Mouse (Mus musculus) C2C12 (cell line): ENCODE measurements at regions not wholly inside any gene's neighbourhood (a gene's known extent, or its start where the extent isn't known, plus 50 kb on each side); places are given as distances from the start of the nearest gene placed in this dataset.

Experiments used
- H3K27me3 ChIP-seq: one replicate; pipeline ENCODE4 v1.6.1; 2011; ENCODE audit not compliant: control insufficient read depth, insufficient read depth, insufficient read length
- H3K36me3 ChIP-seq: one replicate; pipeline ENCODE4 v1.6.1; 2011; ENCODE audit not compliant: control insufficient read depth, insufficient read depth
- H3K4me3 ChIP-seq: one replicate; pipeline ENCODE4 v1.5.1; 2011; ENCODE audit warnings: mild to moderate bottlenecking, control low read depth; ENCODE audit not compliant: poor library complexity, insufficient read depth, severe bottlenecking
- H3K79me2 ChIP-seq: one replicate; pipeline ENCODE4 v1.6.1; 2011; ENCODE audit not compliant: control insufficient read depth, insufficient read depth
- H3K79me3 ChIP-seq: one replicate; pipeline ENCODE4 v1.6.1; 2011; ENCODE audit warnings: low read depth, control low read depth
- H3ac ChIP-seq: one replicate; pipeline ENCODE3; 2011; ENCODE audit warnings: low read depth; ENCODE audit not compliant: control insufficient read depth, insufficient read length
- CEBPB ChIP-seq: IDR thresholded peaks from one replicate; pipeline ENCODE4 v1.6.1; 2011; ENCODE audit warnings: low read depth, mild to moderate bottlenecking, control low read depth, moderate library complexity
- CTCF ChIP-seq: IDR thresholded peaks from one replicate; pipeline ENCODE4 v1.5.1; 2011; ENCODE audit not compliant: control insufficient read depth, insufficient read depth, insufficient read length
- FOSL1 ChIP-seq: IDR thresholded peaks from one replicate; pipeline ENCODE4 v1.8.0; 2011; ENCODE audit warnings: mild to moderate bottlenecking, low read length; ENCODE audit not compliant: poor library complexity, insufficient read depth, severe bottlenecking
- MAX ChIP-seq: IDR thresholded peaks from one replicate; pipeline ENCODE4 v1.6.1; 2011; ENCODE audit warnings: mild to moderate bottlenecking, control low read depth
- MYOD1 ChIP-seq: IDR thresholded peaks from one replicate; pipeline ENCODE4 v1.6.1; 2011; ENCODE audit warnings: low read depth; ENCODE audit not compliant: control insufficient read depth, insufficient read length
- MYOG ChIP-seq: IDR thresholded peaks from one replicate; pipeline ENCODE4 v1.6.1; 2011; ENCODE audit not compliant: control insufficient read depth, insufficient read length; ENCODE audit errors: extremely low read depth
- USF1 ChIP-seq: IDR thresholded peaks from one replicate; pipeline ENCODE4 v1.6.1; 2011; ENCODE audit warnings: low read depth, mild to moderate bottlenecking, control low read depth, moderate library complexity

- no peaks in the 10 kb centered on the region for H3K27me3 ChIP-seq
- H3ac ChIP-seq: no peak overlapping the region
- TF ChIP-seq FOSL1: no peak
- no peak for TF ChIP-seq MYOG
- TF ChIP-seq MYOD1: no peak
- no peak for TF ChIP-seq MAX
- TF ChIP-seq CTCF: no peak
- no peak for TF ChIP-seq CEBPB
- no peaks in the 10 kb centered on the region for H3K36me3 ChIP-seq
- no peaks in the 10 kb centered on the region for H3K79me2 ChIP-seq
- no peaks in the 10 kb centered on the region for H3K79me3 ChIP-seq
- no peak overlapping the region for H3K4me3 ChIP-seq
These were observed 226.3 kb upstream of the Hes1 start for GRCm38 (mm10) chr16:29837874-29838273.

- H3K4me3 ChIP-seq: no peak overlapping the region
- H3K79me3 ChIP-seq: no peaks in the 10 kb centered on the region
- TF ChIP-seq CEBPB: no peak
- TF ChIP-seq MYOD1: no peak
- TF ChIP-seq MYOG: no peak
- no peak for TF ChIP-seq USF1
- no peak for TF ChIP-seq FOSL1
- TF ChIP-seq CTCF: no peak
- TF ChIP-seq MAX: no peak
These were observed 225.1 kb upstream of the Hes1 start for GRCm38 (mm10) chr16:29838981-29839661.

DNA sequence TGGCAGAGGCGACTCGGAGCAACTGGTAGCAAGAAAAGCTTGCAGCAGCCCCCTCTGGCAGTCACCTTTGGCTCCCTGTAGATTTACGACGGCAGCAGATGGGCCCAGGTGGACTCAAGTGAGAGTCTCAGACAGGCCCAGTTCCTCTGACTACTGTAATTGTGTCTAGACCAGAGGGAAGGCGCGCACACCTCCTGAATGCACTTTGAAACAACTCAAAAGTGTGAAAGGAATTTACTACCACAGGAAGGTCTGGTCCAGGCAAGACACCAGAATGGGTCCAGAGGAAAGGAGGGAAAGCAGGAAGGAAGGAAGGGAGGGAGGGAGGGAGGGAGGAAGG is 224.6 kb upstream of the Hes1 start:
- H3K79me2 ChIP-seq: no peaks in the 10 kb centered on the region
- no peaks in the 10 kb centered on the region for H3K36me3 ChIP-seq
- no peaks in the 10 kb centered on the region for H3K79me3 ChIP-seq
- no peak overlapping the region for H3K4me3 ChIP-seq
- no peaks in the 10 kb centered on the region for H3K27me3 ChIP-seq
- no peak for TF ChIP-seq FOSL1
- no peak for TF ChIP-seq MYOG
- H3ac ChIP-seq: no peak overlapping the region

More at GRCm38 (mm10) chr16:29838981-29839661, 225.1 kb upstream of the Hes1 start:
- Histone ChIP-seq H3ac (peak overlapping the region; percentile 6), H3K36me3 (no peaks in the 10 kb centered on the region), H3K79me2 (no peaks in the 10 kb centered on the region), H3K27me3 (no peaks in the 10 kb centered on the region)

- no peak for TF ChIP-seq CTCF
- TF ChIP-seq USF1: no peak
- TF ChIP-seq MYOD1: no peak
- TF ChIP-seq MAX: no peak
- no peak for TF ChIP-seq CEBPB
- TF ChIP-seq FOSL1: no peak
- TF ChIP-seq MYOG: no peak
- no peaks in the 10 kb centered on the region for H3K79me3 ChIP-seq
- no peak overlapping the region for H3ac ChIP-seq
- no peaks in the 10 kb centered on the region for H3K36me3 ChIP-seq
- no peaks in the 10 kb centered on the region for H3K79me2 ChIP-seq
- no peaks in the 10 kb centered on the region for H3K27me3 ChIP-seq
- no peak overlapping the region for H3K4me3 ChIP-seq
These were observed 223.8 kb upstream of the Hes1 start for GRCm38 (mm10) chr16:29840412-29840811.

DNA sequence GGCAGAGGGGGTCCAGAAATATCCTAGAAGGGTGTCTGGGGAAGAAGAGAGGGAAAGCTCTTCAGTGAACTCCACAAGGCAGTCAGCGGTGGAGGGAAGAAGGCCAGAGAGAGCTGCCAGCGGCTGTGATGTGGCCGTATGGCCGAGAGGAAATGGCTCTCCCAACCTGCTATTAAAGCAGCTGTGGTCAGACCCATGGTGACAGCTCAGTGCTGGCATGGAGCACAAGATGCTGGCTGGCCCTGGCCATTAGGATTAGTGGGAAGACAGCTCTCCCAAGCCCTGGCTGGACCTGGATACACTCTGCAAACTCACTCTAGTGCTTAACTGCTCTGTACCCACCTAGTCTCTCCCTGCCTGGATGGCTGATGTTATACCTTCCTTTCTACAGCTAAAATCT is 223.1 kb upstream of the Hes1 start:
- H3ac ChIP-seq: no peak overlapping the region
- no peak overlapping the region for H3K4me3 ChIP-seq
- H3K79me2 ChIP-seq: no peaks in the 10 kb centered on the region
- no peak for TF ChIP-seq MYOD1
- no peak for TF ChIP-seq CTCF
- no peak for TF ChIP-seq CEBPB
- no peak for TF ChIP-seq MAX
- no peak for TF ChIP-seq FOSL1
- no peak for TF ChIP-seq USF1
- no peaks in the 10 kb centered on the region for H3K27me3 ChIP-seq
- H3K79me3 ChIP-seq: no peaks in the 10 kb centered on the region
- H3K36me3 ChIP-seq: no peaks in the 10 kb centered on the region

DNA sequence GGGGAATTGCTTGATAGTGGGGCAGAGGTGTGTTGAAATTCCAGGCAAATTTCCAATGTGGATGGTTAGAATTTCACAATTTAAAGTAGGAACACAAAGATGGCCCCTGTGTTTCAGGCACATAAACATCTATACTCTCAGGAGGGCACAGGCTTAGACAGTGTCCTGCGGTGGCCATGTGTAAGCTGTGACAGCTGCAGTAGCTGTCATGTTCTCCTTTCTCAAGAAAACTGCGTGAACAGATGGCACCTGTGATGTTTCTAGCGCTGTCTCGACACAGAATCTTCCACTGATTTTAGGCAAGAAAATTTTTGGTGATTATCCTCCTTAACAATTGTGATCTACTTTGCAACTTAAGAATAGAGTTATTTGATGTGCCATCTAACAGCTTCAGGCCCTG is 222.1 kb upstream of the Hes1 start:
- no peak overlapping the region for H3ac ChIP-seq
- no peaks in the 10 kb centered on the region for H3K79me2 ChIP-seq
- no peaks in the 10 kb centered on the region for H3K79me3 ChIP-seq
- no peaks in the 10 kb centered on the region for H3K36me3 ChIP-seq
- no peaks in the 10 kb centered on the region for H3K27me3 ChIP-seq
- no peak for TF ChIP-seq MYOD1
- TF ChIP-seq MYOG: no peak
- no peak for TF ChIP-seq CEBPB
- TF ChIP-seq CTCF: no peak
- no peak for TF ChIP-seq USF1
- no peak for TF ChIP-seq MAX
- no peak for TF ChIP-seq FOSL1
- H3K4me3 ChIP-seq: no peak overlapping the region

- Histone ChIP-seq H3K27me3 (no peaks in the 10 kb centered on the region), H3K36me3 (no peaks in the 10 kb centered on the region), H3ac (no peak overlapping the region), H3K79me3 (no peaks in the 10 kb centered on the region), H3K79me2 (no peaks in the 10 kb centered on the region), H3K4me3 (no peak overlapping the region)
- TF ChIP-seq USF1: no peak
- TF ChIP-seq CEBPB: no peak
- no peak for TF ChIP-seq FOSL1
- TF ChIP-seq MAX: no peak
- no peak for TF ChIP-seq MYOG
- TF ChIP-seq MYOD1: no peak
These were observed 220.7 kb upstream of the Hes1 start for GRCm38 (mm10) chr16:29843490-29843889.
